Mouse (Mus musculus): Measurements from ENCODE around the gene Gm21119.
"Not testable (repeated sequence)": the region's sequence is repeated elsewhere in the genome, so short reads cannot be mapped to it uniquely, and the experiment has no call there.

DNA sequence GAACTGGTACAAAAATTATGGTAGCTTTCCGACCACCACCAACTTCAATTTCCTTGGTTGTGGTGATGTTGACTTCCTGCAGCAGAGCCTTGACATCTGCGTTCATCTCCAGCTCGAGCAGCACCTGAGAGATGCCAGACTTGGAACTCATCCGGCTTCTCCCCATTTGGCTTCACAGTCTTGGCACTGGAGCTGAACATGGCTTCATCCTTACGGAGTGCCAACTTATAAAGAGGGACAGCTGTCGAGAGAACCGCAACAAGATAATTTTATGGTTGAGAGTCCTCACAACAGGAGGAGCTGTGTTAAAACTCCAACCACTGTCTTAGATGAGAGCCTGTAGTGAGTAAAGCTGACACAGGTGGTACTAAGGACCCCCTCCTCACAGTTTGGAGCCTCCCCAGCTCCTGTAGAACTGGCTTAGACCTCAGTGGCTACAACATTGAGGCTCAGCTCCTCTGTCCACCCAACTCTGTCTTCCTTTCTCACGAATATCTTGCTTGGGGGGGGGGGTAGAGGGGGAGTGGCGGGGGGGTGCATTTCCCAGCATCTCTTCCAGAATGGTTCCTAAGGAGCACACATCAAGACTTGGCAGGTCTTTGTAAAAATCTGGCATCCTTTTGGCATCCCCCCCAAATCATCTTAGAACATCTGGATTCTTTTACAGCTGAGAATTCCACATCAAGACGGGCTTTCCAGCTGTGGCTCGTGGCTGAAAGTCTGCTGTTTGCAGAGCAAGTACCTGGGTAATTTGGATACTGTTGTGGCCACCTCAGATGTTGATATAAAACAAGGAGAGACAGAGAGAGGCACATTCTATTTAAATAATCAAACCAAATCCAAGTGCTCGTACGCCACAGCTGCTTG lies 17.6 kb upstream of the Gm21119 start:
- not testable (repeated sequence) for TF ChIP-seq GATA1, TAL1 (IDR thresholded peaks at IDR 0.05; ENCODE audit: low read length)

Measured in erythroblast, embryonic 14.5 days (primary cell).